Mouse (Mus musculus) right cerebral cortex, adult 2 months (tissue): Measurements from ENCODE around the gene Acsf3.
A peak's percentile ranks its signal among the peaks of the same experiment; 100 is the strongest.

Experiments used
- DNase-seq, 2 experiments: peaks; one replicate each; pipeline ENCODE4 v3.0.0; 2021 to 2022; ENCODE audit warnings: low spot score in 2 of 2

Gene Acsf3

GRCm38 (mm10) chr8:122851692-122852545, 76.6 kb downstream of the Acsf3 start:
- no peak for DNase-seq

- no peak for DNase-seq
Measured at GRCm38 (mm10) chr8:122852546-122852905, 77.2 kb downstream of the Acsf3 start.

GRCm38 (mm10) chr8:122853340-122853771, 78.1 kb downstream of the Acsf3 start:
- no peak for DNase-seq

- no peak for DNase-seq
Measured at GRCm38 (mm10) chr8:122854388-122854787, 79.1 kb downstream of the Acsf3 start.

GRCm38 (mm10) chr8:122855123-122855522, 79.8 kb downstream of the Acsf3 start:
- DNase-seq, result no peak

GRCm38 (mm10) chr8:122856288-122856687, 81.0 kb downstream of the Acsf3 start:
- no peak for DNase-seq

GRCm38 (mm10) chr8:122859843-122860242, 84.6 kb downstream of the Acsf3 start:
- DNase-seq, result no peak

GRCm38 (mm10) chr8:122864719-122865129, 89.4 kb downstream of the Acsf3 start:
- no peak for DNase-seq

- DNase-seq, result no peak
Measured at GRCm38 (mm10) chr8:122865441-122865840, 90.2 kb downstream of the Acsf3 start.

- DNase-seq, result peak in 1 of 2 experiments; percentile 23
Measured at GRCm38 (mm10) chr8:122866231-122866630, 90.9 kb downstream of the Acsf3 start.
